Mouse (Mus musculus): ENCODE measurements around the gene Man2a1. TPM values are rescaled to one million over a fixed set of nuclear protein-coding genes. Genes with fewer than 3 reads are reported as not detected.

The Man2a1 gene
- total and polyA plus RNA-seq, 2 experiments from 2014 or later = 3.2 to 19.0 TPM

GRCm38 (mm10) chr17:64566435-64566834, 34.1 kb upstream of the Man2a1 start:
- no peaks in the 10 kb centered on the region for H3K4me1 ChIP-seq (ENCODE audit: insufficient read depth, low read length)
- H3K9ac ChIP-seq (replicated peaks; ENCODE audit: low read length, poor library complexity, severe bottlenecking) = no peak overlapping the region
- H3K9me3 ChIP-seq (ENCODE audit: low read length) = no peaks in the 10 kb centered on the region
- 80% methylated on average over 6 of the region's 6 CpGs for WGBS
- ATAC-seq (ENCODE audit: low FRiP score) = no peak
- DNase-seq (ENCODE audit: low spot score) = no peak
- H3K27me3 ChIP-seq (ENCODE audit: insufficient read depth, low read length) = no peaks in the 10 kb centered on the region
- no peaks in the 10 kb centered on the region for H3K36me3 ChIP-seq (ENCODE audit: insufficient read depth, low read length)
- no peak overlapping the region for H3K4me3 ChIP-seq (ENCODE audit: low read depth, low read length)
- no peak for TF ChIP-seq CTCF (IDR thresholded peaks at IDR 0.05)
- no peak overlapping the region for H3K27ac ChIP-seq (ENCODE audit: low read depth, low read length)
- no peak overlapping the region for H3K4me2 ChIP-seq (ENCODE audit: low read depth, low read length, poor library complexity, severe bottlenecking)

GRCm38 (mm10) chr17:64567546-64567945, 33.0 kb upstream of the Man2a1 start:
- ATAC-seq (ENCODE audit: low FRiP score) (no peak), DNase-seq (ENCODE audit: low spot score) (no peak)
- Histone ChIP-seq H3K4me2 (ENCODE audit: low read depth, low read length, poor library complexity, severe bottlenecking) (no peak overlapping the region), H3K9me3 (ENCODE audit: low read length) (no peaks in the 10 kb centered on the region), H3K36me3 (ENCODE audit: insufficient read depth, low read length) (no peaks in the 10 kb centered on the region), H3K27ac (ENCODE audit: low read depth, low read length) (no peak overlapping the region), H3K4me1 (ENCODE audit: insufficient read depth, low read length) (no peaks in the 10 kb centered on the region), H3K9ac (replicated peaks; ENCODE audit: low read length, poor library complexity, severe bottlenecking) (no peak overlapping the region), H3K27me3 (ENCODE audit: insufficient read depth, low read length) (no peaks in the 10 kb centered on the region), H3K4me3 (ENCODE audit: low read depth, low read length) (no peak overlapping the region)
- no peak for TF ChIP-seq CTCF (IDR thresholded peaks at IDR 0.05)
- 93% methylated on average over 3 of the region's 3 CpGs for WGBS

- H3K9me3 ChIP-seq (ENCODE audit: low read length) = no peaks in the 10 kb centered on the region
- H3K36me3 ChIP-seq (ENCODE audit: insufficient read depth, low read length) = no peaks in the 10 kb centered on the region
- DNase-seq (ENCODE audit: low spot score) (no peak), ATAC-seq (ENCODE audit: low FRiP score) (no peak)
- no peak overlapping the region for H3K27ac ChIP-seq (ENCODE audit: low read depth, low read length)
- H3K4me1 ChIP-seq (ENCODE audit: insufficient read depth, low read length) = no peaks in the 10 kb centered on the region
- TF ChIP-seq CTCF (IDR thresholded peaks at IDR 0.05) = no peak
- no peaks in the 10 kb centered on the region for H3K27me3 ChIP-seq (ENCODE audit: insufficient read depth, low read length)
- H3K9ac ChIP-seq (replicated peaks; ENCODE audit: low read length, poor library complexity, severe bottlenecking) = no peak overlapping the region
- no peak overlapping the region for H3K4me2 ChIP-seq (ENCODE audit: low read depth, low read length, poor library complexity, severe bottlenecking)
- H3K4me3 ChIP-seq (ENCODE audit: low read depth, low read length) = no peak overlapping the region
- WGBS = 91% methylated on average over 9 of the region's 9 CpGs
Measured at GRCm38 (mm10) chr17:64573981-64574380, 26.6 kb upstream of the Man2a1 start.

GRCm38 (mm10) chr17:64575240-64575639, 25.3 kb upstream of the Man2a1 start:
- no peak for DNase-seq (ENCODE audit: low spot score)
- ATAC-seq (ENCODE audit: low FRiP score) = no peak
- peak; percentile 32; the same call in 1 of the 2 replicates for TF ChIP-seq CTCF (IDR thresholded peaks at IDR 0.05)
- no peak overlapping the region for H3K4me3 ChIP-seq (ENCODE audit: low read depth, low read length)
- no peaks in the 10 kb centered on the region for H3K27me3 ChIP-seq (ENCODE audit: insufficient read depth, low read length)
- no peaks in the 10 kb centered on the region for H3K9me3 ChIP-seq (ENCODE audit: low read length)
- 81% methylated on average over 6 of the region's 6 CpGs for WGBS
- no peak overlapping the region for H3K9ac ChIP-seq (replicated peaks; ENCODE audit: low read length, poor library complexity, severe bottlenecking)
- H3K36me3 ChIP-seq (ENCODE audit: insufficient read depth, low read length) = no peaks in the 10 kb centered on the region
- H3K4me1 ChIP-seq (ENCODE audit: insufficient read depth, low read length) = no peaks in the 10 kb centered on the region
- no peak overlapping the region for H3K4me2 ChIP-seq (ENCODE audit: low read depth, low read length, poor library complexity, severe bottlenecking)
- H3K27ac ChIP-seq (ENCODE audit: low read depth, low read length) = no peak overlapping the region

- no peak for TF ChIP-seq CTCF (IDR thresholded peaks at IDR 0.05)
- Histone ChIP-seq H3K9ac (replicated peaks; ENCODE audit: low read length, poor library complexity, severe bottlenecking) (no peak overlapping the region), H3K27ac (ENCODE audit: low read depth, low read length) (no peak overlapping the region), H3K4me2 (ENCODE audit: low read depth, low read length, poor library complexity, severe bottlenecking) (no peak overlapping the region), H3K27me3 (ENCODE audit: insufficient read depth, low read length) (no peaks in the 10 kb centered on the region), H3K4me1 (ENCODE audit: insufficient read depth, low read length) (no peaks in the 10 kb centered on the region), H3K4me3 (ENCODE audit: low read depth, low read length) (no peak overlapping the region), H3K36me3 (ENCODE audit: insufficient read depth, low read length) (no peaks in the 10 kb centered on the region), H3K9me3 (ENCODE audit: low read length) (no peaks in the 10 kb centered on the region)
- DNase-seq (ENCODE audit: low spot score) (no peak), ATAC-seq (ENCODE audit: low FRiP score) (no peak)
- 37% methylated on average over 5 of the region's 5 CpGs for WGBS
Measured at GRCm38 (mm10) chr17:64577485-64577884, 23.1 kb upstream of the Man2a1 start.

GRCm38 (mm10) chr17:64578346-64578745, 22.2 kb upstream of the Man2a1 start:
- WGBS = 25% methylated on average over 4 of the region's 4 CpGs
- peak; percentile 48 for DNase-seq (ENCODE audit: low spot score)
- H3K4me2 ChIP-seq (ENCODE audit: low read depth, low read length, poor library complexity, severe bottlenecking) = no peak overlapping the region
- no peak overlapping the region for H3K9ac ChIP-seq (replicated peaks; ENCODE audit: low read length, poor library complexity, severe bottlenecking)
- H3K4me1 ChIP-seq (ENCODE audit: insufficient read depth, low read length) = no peaks in the 10 kb centered on the region
- no peaks in the 10 kb centered on the region for H3K36me3 ChIP-seq (ENCODE audit: insufficient read depth, low read length)
- no peaks in the 10 kb centered on the region for H3K9me3 ChIP-seq (ENCODE audit: low read length)
- H3K4me3 ChIP-seq (ENCODE audit: low read depth, low read length) = no peak overlapping the region
- no peak overlapping the region for H3K27ac ChIP-seq (ENCODE audit: low read depth, low read length)
- no peak for ATAC-seq (ENCODE audit: low FRiP score)
- no peak for TF ChIP-seq CTCF (IDR thresholded peaks at IDR 0.05)
- no peaks in the 10 kb centered on the region for H3K27me3 ChIP-seq (ENCODE audit: insufficient read depth, low read length)

Measured in midbrain, postnatal 0 days (tissue).